Mouse (Mus musculus) adrenal gland, postnatal 4 days (tissue): Measurements from ENCODE around the gene Gm20809. TPM values are rescaled to one million over a fixed set of nuclear protein-coding genes. Genes with fewer than 3 reads are reported as not detected.
"Not testable (repeated sequence)": the region's sequence is repeated elsewhere in the genome, so short reads cannot be mapped to it uniquely, and the experiment has no call there.

Experiments used
- DNase-seq, 2 experiments: peaks; one replicate each; pipeline ENCODE4 v3.0.0; 2021 to 2022; ENCODE audit warnings: low spot score in 2 of 2, mixed read lengths in 2 of 2
- long read RNA-seq, 2 experiments: library from polyadenylated mRNA; stranded (forward); transcript quantifications; one replicate each; pipeline ENCODE4 v2.0.0; 2021
- total RNA-seq, 2 experiments: library from RNA; stranded (reverse); gene quantifications; 2 replicates each; pipeline ENCODE4 v1.2.3; 2021

The Gm20809 gene
- total RNA-seq: not detected
- long read RNA-seq, experiment 1: 0 reads
- long read RNA-seq, experiment 2: 0 reads

- not testable (repeated sequence) for DNase-seq
Measured at GRCm38 (mm10) chrY:24454757-24455156, at the start of gene Gm20809. Gm20809 (plus strand) TSS chrY:24455057.
